Mouse (Mus musculus) bone marrow, adult 2 months (tissue): ENCODE results near the gene Usp5.
"Not testable (repeated sequence)": the region's sequence is repeated elsewhere in the genome, so short reads cannot be mapped to it uniquely, and the experiment has no call there.

ENCODE experiments used
- CTCF ChIP-seq: fragments of 200-500 bp; IDR thresholded peaks from 2 replicates; pipeline ENCODE4 v1.5.1; 2011; ENCODE audit warnings: low read length, control low read depth; ENCODE audit not compliant: control insufficient read depth, insufficient read depth
- POLR2A ChIP-seq: fragments of 200-500 bp; IDR thresholded peaks from 2 replicates; pipeline ENCODE4 v1.6.1; 2011; ENCODE audit warnings: low read depth, mild to moderate bottlenecking, control low read depth, low read length, borderline replicate concordance; ENCODE audit not compliant: control insufficient read depth

- not testable (repeated sequence) for TF ChIP-seq POLR2A, CTCF
These were observed 1.9 kb upstream of the Usp5 start for GRCm38 (mm10) chr6:124831199-124831598.
